Mouse (Mus musculus): ENCODE results near the gene Osbp2. TPM values are rescaled to one million over a fixed set of nuclear protein-coding genes. Genes with fewer than 3 reads are reported as not detected.
"Not testable (repeated sequence)": the region's sequence is repeated elsewhere in the genome, so short reads cannot be mapped to it uniquely, and the experiment has no call there.

Gene Osbp2
- polyA plus RNA-seq (2016; fragmentation: Nextera tagmentation; extraction: Ambion mirVana): 0.23 and 0.34 TPM in 2 replicates

- Histone ChIP-seq H3K4me3 (peak within 1 kb of the TSS; percentile 61), H3K27me3 (ENCODE audit: low read depth, poor library complexity, severe bottlenecking) (peaks cover 52% of the 10 kb centered on the region), H3K4me1 (peaks cover 13% of the 10 kb centered on the region), H3K36me3 (no peaks in the 10 kb centered on the region), H3K27ac (peak within 1 kb of the TSS; percentile 70), H3K9me3 (replicated peaks) (no peaks in the 10 kb centered on the region)
- peak; percentile 93 for DNase-seq (ENCODE audit: low spot score)
- 5% methylated on average over 58 of the region's 58 CpGs for WGBS
These were observed at the start of gene Osbp2 for GRCm38 (mm10) chr11:3863454-3864112. TSS of gene Osbp2 (minus strand) at chr11:3863903.

DNA sequence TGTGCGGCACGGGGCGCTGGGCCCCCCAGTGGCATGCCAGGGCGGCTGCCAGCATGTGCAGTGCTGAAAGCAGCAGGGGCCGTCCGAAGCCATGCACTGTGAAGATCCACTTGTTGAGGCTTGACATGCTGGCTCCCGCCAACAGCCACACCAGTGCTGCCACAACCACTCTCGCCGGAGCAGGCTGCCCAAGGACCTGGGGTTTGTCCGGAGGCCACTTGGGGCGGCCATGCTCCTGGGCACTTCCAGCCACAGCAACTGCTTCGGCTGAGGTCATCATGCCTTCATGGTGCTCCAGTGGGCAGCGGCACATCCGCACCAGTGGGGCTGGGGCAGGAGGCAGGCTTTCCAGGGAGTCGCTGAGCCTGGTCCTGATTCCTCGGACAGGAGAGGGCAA is 49.2 kb upstream of the Osbp2 start:
- peaks cover 31% of the 10 kb centered on the region for H3K27me3 ChIP-seq (ENCODE audit: low read depth, poor library complexity, severe bottlenecking)
- no peaks in the 10 kb centered on the region for H3K9me3 ChIP-seq (replicated peaks)
- H3K27ac ChIP-seq: peak overlapping the region; percentile 72
- peaks cover 33% of the 10 kb centered on the region for H3K4me1 ChIP-seq
- H3K4me3 ChIP-seq: peak overlapping the region; percentile 72
- H3K36me3 ChIP-seq: no peaks in the 10 kb centered on the region
- DNase-seq (ENCODE audit: low spot score): peak; percentile 63
- WGBS: 2% methylated on average over 16 of the region's 16 CpGs

GRCm38 (mm10) chr11:3912100-3912874 is 48.6 kb upstream of the Osbp2 start:
- peaks cover 31% of the 10 kb centered on the region for H3K27me3 ChIP-seq (ENCODE audit: low read depth, poor library complexity, severe bottlenecking)
- peak overlapping the region; percentile 72 for H3K27ac ChIP-seq
- 30% methylated on average over 19 of the region's 19 CpGs for WGBS
- DNase-seq (ENCODE audit: low spot score): no peak
- no peaks in the 10 kb centered on the region for H3K36me3 ChIP-seq
- H3K4me3 ChIP-seq: peak overlapping the region; percentile 72
- H3K9me3 ChIP-seq (replicated peaks): no peaks in the 10 kb centered on the region
- peaks cover 33% of the 10 kb centered on the region for H3K4me1 ChIP-seq

- H3K27me3 ChIP-seq (ENCODE audit: low read depth, poor library complexity, severe bottlenecking): peaks cover 31% of the 10 kb centered on the region
- not testable (repeated sequence) for H3K9me3 ChIP-seq (replicated peaks); DNase-seq (ENCODE audit: low spot score); H3K4me3 ChIP-seq; H3K27ac ChIP-seq; H3K36me3 ChIP-seq
- WGBS: 89% methylated on average over 6 of the region's 6 CpGs
- H3K4me1 ChIP-seq: peaks cover 33% of the 10 kb centered on the region
These were observed 47.7 kb upstream of the Osbp2 start for GRCm38 (mm10) chr11:3911440-3911839.

DNA sequence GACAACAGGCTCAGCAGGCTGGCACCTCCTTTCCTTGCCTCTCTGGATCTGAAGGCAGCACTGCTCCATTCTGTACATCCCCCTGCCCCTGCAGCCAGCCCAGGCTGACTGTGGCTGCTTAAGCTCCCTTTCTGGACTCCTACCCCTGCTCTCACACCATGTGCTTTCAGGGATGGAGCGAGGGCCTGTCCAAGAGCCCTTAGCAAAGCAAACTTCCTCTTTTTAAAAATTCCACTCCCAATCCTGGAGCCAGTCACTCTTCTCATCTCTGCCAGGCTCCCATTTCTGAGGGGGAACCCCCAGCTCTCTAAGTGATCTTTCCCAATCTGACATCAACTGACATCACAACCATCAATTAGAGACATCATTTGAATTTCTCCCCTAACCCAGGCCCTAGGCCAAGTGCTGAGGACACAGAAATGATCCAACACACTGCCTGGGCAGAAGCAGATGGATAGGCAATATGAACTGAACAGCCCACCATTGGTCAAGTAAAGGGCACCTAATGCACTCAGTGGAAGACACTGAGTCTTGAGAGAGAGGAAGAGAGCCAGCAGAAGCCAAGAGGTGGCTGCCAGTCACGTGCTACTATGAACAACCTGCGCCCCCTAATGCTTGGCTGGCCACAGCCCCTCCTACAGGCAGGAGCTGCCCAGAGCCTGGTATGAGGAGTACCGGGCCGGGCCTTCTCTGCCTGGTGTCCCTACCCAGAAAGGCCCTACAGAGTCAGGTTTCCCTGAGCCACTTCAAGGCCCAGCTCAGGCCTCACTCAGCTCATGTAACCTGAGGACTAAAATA is 47.0 kb upstream of the Osbp2 start:
- Histone ChIP-seq H3K9me3 (replicated peaks) (no peaks in the 10 kb centered on the region), H3K4me3 (no peak overlapping the region), H3K27me3 (ENCODE audit: low read depth, poor library complexity, severe bottlenecking) (peaks cover 31% of the 10 kb centered on the region), H3K27ac (no peak overlapping the region), H3K4me1 (peaks cover 33% of the 10 kb centered on the region), H3K36me3 (no peaks in the 10 kb centered on the region)
- no peak for DNase-seq (ENCODE audit: low spot score)
- 71% methylated on average over 5 of the region's 5 CpGs for WGBS

DNA sequence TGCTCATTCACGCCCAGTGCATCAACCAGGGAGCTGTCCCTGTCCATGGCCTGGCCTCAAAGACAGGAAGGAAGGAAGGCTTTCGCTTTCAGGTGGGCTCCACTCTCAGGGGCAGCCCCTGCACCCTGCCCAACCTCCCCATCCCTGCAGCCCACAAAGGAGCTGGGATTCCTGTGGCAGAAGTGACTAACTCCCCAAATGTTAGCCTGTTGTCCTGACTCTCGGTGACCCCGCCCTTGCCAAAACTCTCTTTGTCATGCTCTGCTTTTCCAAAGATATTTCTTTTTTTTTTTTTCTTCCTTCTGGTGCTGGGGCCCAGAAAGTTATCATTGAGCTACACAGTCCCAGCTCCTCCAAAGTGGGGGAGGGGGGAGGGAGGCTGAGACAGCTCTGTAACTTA is 45.5 kb upstream of the Osbp2 start:
- Histone ChIP-seq H3K9me3 (replicated peaks) (no peaks in the 10 kb centered on the region), H3K4me3 (no peak overlapping the region), H3K36me3 (no peaks in the 10 kb centered on the region), H3K27me3 (ENCODE audit: low read depth, poor library complexity, severe bottlenecking) (peaks cover 31% of the 10 kb centered on the region), H3K27ac (no peak overlapping the region), H3K4me1 (peaks cover 30% of the 10 kb centered on the region)
- no peak for DNase-seq (ENCODE audit: low spot score)
- WGBS: 89% methylated on average over 4 of the region's 4 CpGs

DNA sequence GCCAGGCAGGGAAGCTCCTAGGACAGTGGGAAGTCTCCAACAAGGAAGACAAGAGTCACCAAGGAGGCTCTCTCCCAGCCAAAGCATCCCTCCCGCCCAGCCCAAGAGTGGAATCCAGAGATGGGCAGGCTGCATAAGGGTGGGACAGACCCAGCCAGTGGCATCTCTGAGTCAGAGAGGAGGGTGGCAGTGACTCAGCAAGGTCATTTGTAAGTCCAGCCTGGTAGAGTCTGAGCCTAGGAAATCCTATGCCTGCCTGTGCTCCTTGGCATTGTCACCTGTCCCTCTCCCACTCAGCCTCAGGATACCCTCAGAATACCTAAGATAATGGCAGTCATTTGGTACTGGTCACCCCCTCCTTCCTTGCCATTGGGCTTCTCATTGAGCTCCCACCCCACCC is 41.7 kb upstream of the Osbp2 start:
- WGBS: 73% methylated on average over 1 of the region's 1 CpGs
- no peak for DNase-seq (ENCODE audit: low spot score)

DNA sequence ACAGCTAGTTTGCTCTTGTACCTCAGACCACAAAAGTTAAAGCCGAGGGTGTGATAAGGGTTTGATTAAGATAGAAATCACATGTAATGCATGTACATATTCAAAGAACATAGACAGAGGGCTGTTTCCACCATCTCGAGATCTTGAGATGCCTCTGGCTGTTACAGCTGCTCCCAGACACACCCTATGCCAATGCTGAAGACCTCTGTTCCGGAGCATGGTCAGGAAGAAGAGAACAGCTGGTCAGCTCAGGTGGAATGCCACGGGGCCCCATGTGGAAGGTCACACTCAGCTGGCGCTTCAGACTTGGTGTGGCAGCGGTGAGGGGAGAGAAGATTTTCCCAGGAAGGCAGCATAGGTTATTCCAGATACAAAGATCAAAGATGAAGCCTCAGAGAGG is 41.0 kb upstream of the Osbp2 start:
- H3K4me3 ChIP-seq: no peak overlapping the region
- H3K9me3 ChIP-seq (replicated peaks): no peaks in the 10 kb centered on the region
- no peak for DNase-seq (ENCODE audit: low spot score)
- H3K36me3 ChIP-seq: no peaks in the 10 kb centered on the region; the same call in 1 of the 2 replicates
- H3K4me1 ChIP-seq: no peaks in the 10 kb centered on the region
- WGBS: 82% methylated on average over 6 of the region's 6 CpGs
- no peak overlapping the region for H3K27ac ChIP-seq
- H3K27me3 ChIP-seq (ENCODE audit: low read depth, poor library complexity, severe bottlenecking): no peaks in the 10 kb centered on the region

More for the DNA sequence above, 41.7 kb upstream of the Osbp2 start:
- H3K4me3 ChIP-seq: no peak overlapping the region
- H3K27me3 ChIP-seq (ENCODE audit: low read depth, poor library complexity, severe bottlenecking): 0 out of 2 replicates have a peak, but pooled peaks cover 3% of the 10 kb centered on the region
- H3K9me3 ChIP-seq (replicated peaks): no peaks in the 10 kb centered on the region
- peaks cover 6% of the 10 kb centered on the region; the same call in 1 of the 2 replicates for H3K4me1 ChIP-seq
- H3K27ac ChIP-seq: no peak overlapping the region
- no peaks in the 10 kb centered on the region; the same call in 1 of the 2 replicates for H3K36me3 ChIP-seq

DNA sequence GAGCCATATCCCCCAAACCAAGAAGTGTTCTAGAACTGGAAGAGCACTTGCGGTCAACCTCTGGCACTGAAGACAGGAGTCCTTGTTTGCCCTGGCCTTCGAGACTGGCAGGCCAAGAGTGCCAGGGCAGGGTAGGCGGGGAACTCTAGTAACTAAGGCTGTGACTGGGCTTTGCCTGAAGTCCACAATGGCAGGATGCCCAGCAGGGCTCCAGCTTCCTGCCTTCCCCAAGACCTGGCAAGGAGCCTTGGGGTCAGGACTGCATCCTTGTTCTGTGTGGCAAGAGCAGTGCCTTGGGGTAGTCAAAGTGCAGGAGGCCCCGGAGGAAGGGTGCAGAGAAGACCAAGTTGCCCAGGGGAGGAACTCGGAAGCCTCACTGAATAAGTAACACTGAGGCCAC is 39.3 kb upstream of the Osbp2 start:
- WGBS: 88% methylated on average over 5 of the region's 5 CpGs
- H3K27ac ChIP-seq: no peak overlapping the region
- H3K4me1 ChIP-seq: no peaks in the 10 kb centered on the region
- H3K9me3 ChIP-seq (replicated peaks): no peaks in the 10 kb centered on the region
- no peaks in the 10 kb centered on the region for H3K27me3 ChIP-seq (ENCODE audit: low read depth, poor library complexity, severe bottlenecking)
- no peak for DNase-seq (ENCODE audit: low spot score)
- H3K4me3 ChIP-seq: no peak overlapping the region
- H3K36me3 ChIP-seq: peaks cover 16% of the 10 kb centered on the region

GRCm38 (mm10) chr11:3902516-3902915 is 38.8 kb upstream of the Osbp2 start:
- no peaks in the 10 kb centered on the region for H3K4me1 ChIP-seq
- DNase-seq (ENCODE audit: low spot score): no peak
- H3K27ac ChIP-seq: no peak overlapping the region
- 89% methylated on average over 3 of the region's 3 CpGs for WGBS
- H3K27me3 ChIP-seq (ENCODE audit: low read depth, poor library complexity, severe bottlenecking): no peaks in the 10 kb centered on the region
- H3K9me3 ChIP-seq (replicated peaks): no peaks in the 10 kb centered on the region
- H3K36me3 ChIP-seq: peaks cover 22% of the 10 kb centered on the region
- no peak overlapping the region for H3K4me3 ChIP-seq

DNA sequence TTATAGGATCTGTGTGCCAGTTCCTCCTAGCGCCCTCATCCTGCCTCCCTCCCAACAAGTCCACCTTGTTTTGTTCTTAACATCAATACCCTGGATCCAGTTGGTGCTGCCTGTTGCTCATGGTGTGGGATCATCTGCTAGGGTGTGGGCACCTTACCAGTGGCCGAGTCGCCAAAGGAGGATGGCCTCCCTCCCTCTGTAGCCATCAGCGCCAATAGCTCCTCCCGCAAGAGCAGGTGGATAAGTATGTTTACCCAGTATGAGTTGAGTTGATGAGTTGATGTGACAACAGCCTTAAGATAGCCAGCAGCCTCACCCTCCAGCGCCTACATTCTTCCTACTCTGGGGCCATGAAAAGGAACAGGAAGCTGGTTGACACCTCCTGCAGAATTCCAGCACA is 36.6 kb upstream of the Osbp2 start:
- DNase-seq (ENCODE audit: low spot score): no peak
- no peaks in the 10 kb centered on the region for H3K9me3 ChIP-seq (replicated peaks)
- peaks cover 5% of the 10 kb centered on the region; the same call in 1 of the 2 replicates for H3K4me1 ChIP-seq
- no peaks in the 10 kb centered on the region for H3K27me3 ChIP-seq (ENCODE audit: low read depth, poor library complexity, severe bottlenecking)
- 80% methylated on average over 6 of the region's 6 CpGs for WGBS
- H3K36me3 ChIP-seq: peaks cover 32% of the 10 kb centered on the region
- no peak overlapping the region for H3K4me3 ChIP-seq
- no peak overlapping the region for H3K27ac ChIP-seq

- no peaks in the 10 kb centered on the region for H3K9me3 ChIP-seq (replicated peaks)
- no peaks in the 10 kb centered on the region for H3K27me3 ChIP-seq (ENCODE audit: low read depth, poor library complexity, severe bottlenecking)
- peak overlapping the region; percentile 66; the same call in 1 of the 2 replicates for H3K4me3 ChIP-seq
- peaks cover 11% of the 10 kb centered on the region for H3K4me1 ChIP-seq
- DNase-seq (ENCODE audit: low spot score): no peak
- peaks cover 32% of the 10 kb centered on the region for H3K36me3 ChIP-seq
- H3K27ac ChIP-seq: 0 out of 2 replicates have a peak overlapping the region, but pooled peaks have one; percentile 92
- 92% methylated on average over 1 of the region's 1 CpGs for WGBS
These were observed 32.2 kb upstream of the Osbp2 start for GRCm38 (mm10) chr11:3895933-3896332.

All from limb, embryonic 10.5 days (tissue).